Mouse (Mus musculus): Measurements from ENCODE around the gene Irf3. TPM values are rescaled to one million over a fixed set of nuclear protein-coding genes. Genes with fewer than 3 reads are reported as not detected.
A peak's percentile ranks its signal among the peaks of the same experiment; 100 is the strongest.

The Irf3 gene
- polyA plus RNA-seq, 1 experiment from 2014 or later, result 62.6 TPM

DNA sequence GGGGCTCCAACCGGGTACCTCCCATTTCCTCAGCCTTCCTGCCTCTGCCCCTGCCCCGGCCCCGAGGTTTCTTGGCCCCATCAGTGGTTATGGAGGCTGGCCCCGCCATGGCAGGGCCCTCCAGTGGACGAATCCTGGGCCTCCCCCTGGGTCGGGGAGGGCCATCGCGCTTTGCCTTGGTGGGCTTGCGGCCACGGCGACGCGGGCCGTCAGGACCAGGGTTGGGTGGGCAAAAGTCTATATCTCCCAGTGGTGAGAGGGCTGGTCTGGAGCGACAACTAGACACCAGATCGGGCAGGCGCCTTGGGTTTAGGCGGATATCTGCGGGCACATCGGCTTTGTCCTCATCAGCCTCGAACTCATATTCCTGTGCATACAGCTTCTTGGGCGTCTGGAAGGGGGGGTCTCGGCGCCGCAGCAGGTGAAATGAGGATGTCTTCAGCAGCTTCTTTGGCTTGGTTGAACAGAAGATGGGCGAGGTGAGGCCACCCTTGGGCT lies 49.5 kb downstream of the Irf3 start:
- Histone ChIP-seq H3K27ac (replicated peaks) (no peak overlapping the region), H3K9ac (replicated peaks) (no peak overlapping the region), H3K4me2 (replicated peaks) (no peak overlapping the region), H3K27me3 (no peaks in the 10 kb centered on the region), H3K9me3 (no peaks in the 10 kb centered on the region), H3K4me3 (no peak overlapping the region), H3K36me3 (peaks cover 84% of the 10 kb centered on the region), H3K4me1 (peaks cover 19% of the 10 kb centered on the region)
- WGBS, result 97% methylated on average over 26 of the region's 26 CpGs
- no peak for ATAC-seq (replicated peaks)

DNA sequence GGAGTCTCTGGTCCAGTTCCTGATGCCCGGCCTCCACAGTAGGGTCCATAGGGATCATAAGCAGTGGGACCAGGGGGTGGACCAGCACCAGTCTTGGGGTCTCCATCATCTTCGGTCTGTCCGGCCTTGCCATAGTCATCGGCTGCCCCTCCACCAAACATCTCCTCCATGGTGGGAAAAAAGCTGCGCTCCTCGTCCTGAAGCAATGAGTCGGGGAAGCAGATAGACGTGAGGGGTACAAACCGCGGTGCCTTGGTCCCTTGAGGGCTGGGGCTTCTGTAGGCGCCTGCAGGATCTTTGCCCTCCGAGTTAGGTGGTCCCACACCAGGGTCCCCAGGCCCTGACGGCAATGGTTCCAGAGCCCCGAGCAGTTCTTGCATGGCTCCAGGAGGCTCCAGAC lies 50.0 kb downstream of the Irf3 start:
- H3K4me2 ChIP-seq (replicated peaks), result no peak overlapping the region
- H3K4me3 ChIP-seq, result no peak overlapping the region
- H3K4me1 ChIP-seq, result peaks cover 22% of the 10 kb centered on the region
- WGBS, result 96% methylated on average over 14 of the region's 14 CpGs
- H3K27ac ChIP-seq (replicated peaks), result no peak overlapping the region
- no peak for ATAC-seq (replicated peaks)
- no peaks in the 10 kb centered on the region for H3K9me3 ChIP-seq
- H3K9ac ChIP-seq (replicated peaks), result no peak overlapping the region
- peaks cover 78% of the 10 kb centered on the region for H3K36me3 ChIP-seq
- no peaks in the 10 kb centered on the region for H3K27me3 ChIP-seq

DNA sequence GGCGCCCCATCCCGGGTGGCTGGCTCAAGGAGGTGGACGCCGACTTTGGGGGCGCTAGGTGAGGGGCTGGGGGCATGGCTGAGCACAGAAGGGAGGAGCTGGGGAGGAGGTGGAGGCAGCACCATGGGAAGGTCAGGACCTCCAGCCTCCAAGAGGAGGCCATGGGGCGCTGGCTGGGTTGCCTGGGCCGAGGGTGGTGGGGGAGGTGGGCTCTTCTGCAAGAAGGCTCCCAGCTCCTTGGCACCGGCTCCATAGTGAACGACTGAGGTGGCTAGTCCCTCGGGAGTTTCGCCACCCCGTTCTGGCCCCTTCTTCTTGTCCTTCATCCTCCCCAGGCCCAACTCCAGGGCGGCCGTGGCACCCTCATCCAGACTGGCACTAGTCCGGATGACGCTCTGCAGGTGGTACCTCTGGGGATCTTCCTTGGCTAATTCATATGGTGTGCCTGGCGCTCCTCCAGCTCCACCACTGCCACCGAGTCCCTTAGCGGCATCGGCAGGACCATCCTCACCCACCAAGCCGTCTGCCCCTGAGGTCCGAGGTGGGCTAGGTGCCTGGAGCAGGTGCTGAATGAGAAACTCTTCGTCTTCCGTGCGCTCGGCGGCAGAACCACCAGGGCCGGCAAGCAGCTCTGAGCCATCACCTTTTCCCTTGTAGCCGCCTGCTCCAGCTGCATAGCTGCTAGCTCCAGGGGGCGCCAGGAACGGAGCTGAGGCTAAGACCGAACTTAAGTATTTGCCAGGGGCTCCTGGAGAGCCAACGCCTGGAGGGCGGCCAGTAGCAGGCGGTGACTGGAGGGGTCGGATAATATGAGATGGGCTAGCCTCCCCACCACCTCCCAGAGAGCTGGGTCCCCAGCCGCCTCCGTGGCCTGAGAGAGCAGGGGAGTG lies 50.8 kb downstream of the Irf3 start:
- WGBS, result 92% methylated on average over 38 of the region's 38 CpGs
- no peak for ATAC-seq (replicated peaks)
- H3K9me3 ChIP-seq, result no peaks in the 10 kb centered on the region
- peaks cover 22% of the 10 kb centered on the region for H3K4me1 ChIP-seq
- no peak overlapping the region for H3K9ac ChIP-seq (replicated peaks)
- H3K27ac ChIP-seq (replicated peaks), result no peak overlapping the region
- no peak overlapping the region for H3K4me2 ChIP-seq (replicated peaks)
- no peaks in the 10 kb centered on the region for H3K27me3 ChIP-seq
- peaks cover 71% of the 10 kb centered on the region for H3K36me3 ChIP-seq
- no peak overlapping the region for H3K4me3 ChIP-seq

DNA sequence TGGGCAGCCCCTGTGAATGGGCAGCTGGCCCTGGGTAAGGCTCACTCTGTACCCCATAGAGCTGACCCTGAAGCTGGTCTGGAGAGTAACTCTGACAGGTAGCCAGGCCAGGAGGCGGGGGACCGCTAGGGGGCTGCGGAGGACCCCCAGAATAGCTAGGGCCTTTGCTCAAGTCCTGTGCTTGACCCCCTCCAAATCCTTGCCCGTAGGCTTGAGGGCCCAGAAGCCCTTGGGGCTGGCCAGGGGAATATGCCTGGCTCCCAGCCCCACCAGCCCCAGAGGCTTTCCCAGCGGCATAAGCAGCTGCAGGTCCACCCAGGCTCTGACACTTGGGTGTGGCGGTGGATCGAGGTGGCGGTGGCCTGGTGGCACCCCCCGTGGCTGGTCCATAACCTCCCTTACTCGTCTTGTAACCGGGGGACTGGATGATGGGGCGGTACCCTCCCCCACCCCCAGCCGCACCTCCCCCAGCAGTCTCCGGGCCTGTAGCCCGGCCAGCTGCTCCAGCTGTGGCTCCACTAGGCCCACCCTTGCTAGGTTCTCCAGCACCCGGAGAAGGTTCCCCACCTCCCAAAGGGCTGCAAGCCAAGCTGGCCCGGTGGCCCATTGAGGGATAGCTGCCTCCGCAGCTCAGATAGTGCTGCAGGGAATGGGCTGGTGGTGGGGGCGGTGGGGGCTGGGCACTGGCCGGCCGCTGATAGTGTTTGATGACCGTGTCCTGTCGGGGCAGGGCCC lies 51.6 kb downstream of the Irf3 start:
- whole genome bisulfite sequencing, result 92% methylated on average over 23 of the region's 23 CpGs
- ATAC-seq (replicated peaks), result no peak
- Histone ChIP-seq H3K27ac (replicated peaks) (no peak overlapping the region), H3K9me3 (no peaks in the 10 kb centered on the region), H3K4me3 (no peak overlapping the region), H3K4me1 (peaks cover 27% of the 10 kb centered on the region), H3K27me3 (no peaks in the 10 kb centered on the region), H3K9ac (replicated peaks) (no peak overlapping the region), H3K4me2 (replicated peaks) (no peak overlapping the region), H3K36me3 (peaks cover 62% of the 10 kb centered on the region)

DNA sequence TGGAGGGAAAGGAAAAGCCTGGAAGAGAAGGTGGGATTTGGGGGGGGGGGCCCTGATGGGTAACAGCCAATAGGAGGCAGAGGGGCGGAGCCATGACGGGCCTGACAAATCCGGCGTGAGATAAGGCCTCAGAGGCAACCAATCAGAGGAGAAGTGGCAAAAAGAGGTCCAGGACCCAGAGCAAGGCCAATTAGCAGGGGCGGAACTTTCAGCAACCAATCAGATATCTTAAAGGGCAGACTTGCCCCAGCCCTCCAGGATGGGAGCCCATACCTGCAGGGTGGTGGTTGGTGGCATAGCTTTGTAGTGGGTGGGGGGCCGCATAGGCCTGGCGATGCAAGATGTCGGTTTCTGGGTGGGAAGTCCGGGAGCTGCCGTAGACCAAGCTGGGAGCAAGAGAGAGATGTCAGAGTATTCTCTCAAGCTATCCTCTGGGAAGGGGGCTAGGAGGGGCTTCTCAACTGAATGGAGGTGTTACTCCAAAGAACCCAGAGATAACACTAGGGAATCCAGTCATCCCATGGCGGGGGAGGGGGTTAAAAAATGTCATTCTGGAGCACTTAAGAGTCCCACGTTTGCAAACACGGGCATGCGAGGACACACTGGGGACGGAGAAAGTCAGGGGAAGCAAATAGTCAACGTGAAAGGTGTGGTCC lies 53.6 kb downstream of the Irf3 start:
- peak overlapping the region; percentile 86 for H3K4me3 ChIP-seq
- peak overlapping the region; percentile 100 for H3K27ac ChIP-seq (replicated peaks)
- H3K9ac ChIP-seq (replicated peaks), result peak overlapping the region; percentile 92
- H3K36me3 ChIP-seq, result peaks cover 43% of the 10 kb centered on the region
- no peaks in the 10 kb centered on the region for H3K27me3 ChIP-seq
- ATAC-seq (replicated peaks), result peak; percentile 51
- 2% methylated on average over 16 of the region's 16 CpGs for WGBS
- peaks cover 30% of the 10 kb centered on the region for H3K4me1 ChIP-seq
- H3K4me2 ChIP-seq (replicated peaks), result peak overlapping the region; percentile 94
- no peaks in the 10 kb centered on the region for H3K9me3 ChIP-seq

DNA sequence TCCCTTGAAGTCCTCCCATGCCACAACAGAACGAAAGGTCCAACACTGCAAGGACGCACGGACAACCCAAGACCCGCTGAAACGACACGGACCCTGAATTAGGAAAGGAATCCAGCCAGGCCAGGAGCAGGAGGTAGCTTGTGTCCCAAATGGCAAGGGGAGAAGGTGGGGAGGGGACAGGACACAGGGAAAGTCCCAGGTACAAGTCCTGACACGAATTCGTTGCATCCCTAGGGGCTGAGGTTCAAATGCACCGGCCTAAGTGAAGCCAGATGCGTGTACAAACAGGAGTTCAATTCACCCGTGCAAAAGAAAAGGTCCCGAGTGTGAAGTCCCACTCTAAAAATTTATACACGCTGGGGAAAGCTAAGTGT lies 54.1 kb downstream of the Irf3 start:
- Histone ChIP-seq H3K36me3 (peaks cover 38% of the 10 kb centered on the region), H3K9me3 (no peaks in the 10 kb centered on the region), H3K9ac (replicated peaks) (peak overlapping the region; percentile 92), H3K27ac (replicated peaks) (peak overlapping the region; percentile 100), H3K4me2 (replicated peaks) (peak overlapping the region; percentile 94), H3K4me1 (peaks cover 30% of the 10 kb centered on the region), H3K4me3 (peak overlapping the region; percentile 86), H3K27me3 (no peaks in the 10 kb centered on the region)
- ATAC-seq (replicated peaks), result no peak
- WGBS, result 1% methylated on average over 13 of the region's 13 CpGs

Small RNAs within 50 kb of the gene (microRNA-seq; reads per million reads assigned to microRNA genes)
- gene Mir7054, result 2.0 reads per million

Other genes with a start within 250 kb of the Irf3 start
- gene Vrk3, start 249.2 kb upstream of the Irf3 start, polyA plus RNA-seq (2015; fragmentation: Nextera tagmentation; extraction: Ambion mirVana), result 36.2 and 37.2 TPM in 2 replicates
- 1.1 and 1.2 TPM in 2 replicates for gene Zfp473, start 246.6 kb upstream of the Irf3 start, polyA plus RNA-seq (2015; fragmentation: Nextera tagmentation; extraction: Ambion mirVana)
- gene Nup62, start 181.6 kb upstream of the Irf3 start, polyA plus RNA-seq (2015; fragmentation: Nextera tagmentation; extraction: Ambion mirVana), result 52.3 and 56.0 TPM in 2 replicates
- gene Il4i1, start 181.3 kb upstream of the Irf3 start, polyA plus RNA-seq (2015; fragmentation: Nextera tagmentation; extraction: Ambion mirVana), result 1.8 and 2.3 TPM in 2 replicates
- 4.6 and 5.0 TPM in 2 replicates for gene Atf5, start 181.0 kb upstream of the Irf3 start, polyA plus RNA-seq (2015; fragmentation: Nextera tagmentation; extraction: Ambion mirVana)
- gene Akt1s1, start 148.7 kb upstream of the Irf3 start, polyA plus RNA-seq (2015; fragmentation: Nextera tagmentation; extraction: Ambion mirVana), result 118 and 120 TPM in 2 replicates
- gene Tbc1d17, start 148.6 kb upstream of the Irf3 start, polyA plus RNA-seq (2015; fragmentation: Nextera tagmentation; extraction: Ambion mirVana), result 119 and 120 TPM in 2 replicates
- 32.1 and 35.3 TPM in 2 replicates for gene Pnkp, start 140.5 kb upstream of the Irf3 start, polyA plus RNA-seq (2015; fragmentation: Nextera tagmentation; extraction: Ambion mirVana)
- gene Ptov1, start 127.9 kb upstream of the Irf3 start, polyA plus RNA-seq (2015; fragmentation: Nextera tagmentation; extraction: Ambion mirVana), result 583 and 618 TPM in 2 replicates
- gene Med25, start 104.9 kb upstream of the Irf3 start, polyA plus RNA-seq (2015; fragmentation: Nextera tagmentation; extraction: Ambion mirVana), result 164 and 166 TPM in 2 replicates
- 20.6 and 22.1 TPM in 2 replicates for gene Fuz, start 101.6 kb upstream of the Irf3 start, polyA plus RNA-seq (2015; fragmentation: Nextera tagmentation; extraction: Ambion mirVana)
- gene Ap2a1, start 68.2 kb upstream of the Irf3 start, polyA plus RNA-seq (2015; fragmentation: Nextera tagmentation; extraction: Ambion mirVana), result 105 and 107 TPM in 2 replicates
- gene Tsks, start 54.4 kb upstream of the Irf3 start, polyA plus RNA-seq (2015; fragmentation: Nextera tagmentation; extraction: Ambion mirVana), result not detected in 2 replicates
- 48.2 and 51.6 TPM in 2 replicates for gene Cpt1c, start 22.8 kb upstream of the Irf3 start, polyA plus RNA-seq (2015; fragmentation: Nextera tagmentation; extraction: Ambion mirVana)
- 703 and 728 TPM in 2 replicates for gene Prmt1, start 11.1 kb upstream of the Irf3 start, polyA plus RNA-seq (2015; fragmentation: Nextera tagmentation; extraction: Ambion mirVana)
- gene Bcl2l12, start 1.1 kb downstream of the Irf3 start, polyA plus RNA-seq (2015; fragmentation: Nextera tagmentation; extraction: Ambion mirVana), result 19.2 and 21.8 TPM in 2 replicates
- gene Scaf1, start 18.7 kb downstream of the Irf3 start, polyA plus RNA-seq (2015; fragmentation: Nextera tagmentation; extraction: Ambion mirVana), result 42.8 and 47.1 TPM in 2 replicates
- 10.4 and 11.5 TPM in 2 replicates for gene Rras, start 20.3 kb downstream of the Irf3 start, polyA plus RNA-seq (2015; fragmentation: Nextera tagmentation; extraction: Ambion mirVana)
- 16.0 and 16.1 TPM in 2 replicates for gene Prr12, start 55.2 kb downstream of the Irf3 start, polyA plus RNA-seq (2015; fragmentation: Nextera tagmentation; extraction: Ambion mirVana)
- 62.4 and 63.9 TPM in 2 replicates for gene Nosip, start 64.8 kb downstream of the Irf3 start, polyA plus RNA-seq (2015; fragmentation: Nextera tagmentation; extraction: Ambion mirVana)
- gene Prrg2, start 65.0 kb downstream of the Irf3 start, polyA plus RNA-seq (2015; fragmentation: Nextera tagmentation; extraction: Ambion mirVana), result 12.6 and 15.3 TPM in 2 replicates
- 49.6 and 54.4 TPM in 2 replicates for gene Rcn3, start 94.6 kb downstream of the Irf3 start, polyA plus RNA-seq (2015; fragmentation: Nextera tagmentation; extraction: Ambion mirVana)
- 16.6 and 17.8 TPM in 2 replicates for gene Fcgrt, start 106.2 kb downstream of the Irf3 start, polyA plus RNA-seq (2015; fragmentation: Nextera tagmentation; extraction: Ambion mirVana)
- 982 and 1,055 TPM in 2 replicates for gene Rps11, start 126.8 kb downstream of the Irf3 start, polyA plus RNA-seq (2015; fragmentation: Nextera tagmentation; extraction: Ambion mirVana)
- gene Rpl13a, start 131.1 kb downstream of the Irf3 start, polyA plus RNA-seq (2015; fragmentation: Nextera tagmentation; extraction: Ambion mirVana), result 890 and 969 TPM in 2 replicates
- gene Gm45713, start 138.6 kb downstream of the Irf3 start, polyA plus RNA-seq (2015; fragmentation: Nextera tagmentation; extraction: Ambion mirVana), result 0.15 TPM in 1 of 2 replicates, not detected in the other
- gene Flt3l, start 138.8 kb downstream of the Irf3 start, polyA plus RNA-seq (2015; fragmentation: Nextera tagmentation; extraction: Ambion mirVana), result 1.6 and 2.1 TPM in 2 replicates
- gene Pih1d1, start 156.7 kb downstream of the Irf3 start, polyA plus RNA-seq (2015; fragmentation: Nextera tagmentation; extraction: Ambion mirVana), result 96.0 and 96.9 TPM in 2 replicates
- gene Aldh16a1, start 156.9 kb downstream of the Irf3 start, polyA plus RNA-seq (2015; fragmentation: Nextera tagmentation; extraction: Ambion mirVana), result 25.6 and 30.8 TPM in 2 replicates
- gene Slc17a7, start 166.3 kb downstream of the Irf3 start, polyA plus RNA-seq (2015; fragmentation: Nextera tagmentation; extraction: Ambion mirVana), result 20.1 and 24.0 TPM in 2 replicates
- gene Gfy, start 181.9 kb downstream of the Irf3 start, polyA plus RNA-seq (2015; fragmentation: Nextera tagmentation; extraction: Ambion mirVana), result not detected in 2 replicates
- not detected in 2 replicates for gene Pth2, start 183.3 kb downstream of the Irf3 start, polyA plus RNA-seq (2015; fragmentation: Nextera tagmentation; extraction: Ambion mirVana)
- gene Ccdc155, start 207.2 kb downstream of the Irf3 start, polyA plus RNA-seq (2015; fragmentation: Nextera tagmentation; extraction: Ambion mirVana), result 0.74 and 0.75 TPM in 2 replicates
- 1.4 and 2.0 TPM in 2 replicates for gene Dkkl1, start 214.5 kb downstream of the Irf3 start, polyA plus RNA-seq (2015; fragmentation: Nextera tagmentation; extraction: Ambion mirVana)
- gene Tead2, start 218.1 kb downstream of the Irf3 start, polyA plus RNA-seq (2015; fragmentation: Nextera tagmentation; extraction: Ambion mirVana), result 92.8 and 106 TPM in 2 replicates
- gene Cd37, start 241.5 kb downstream of the Irf3 start, polyA plus RNA-seq (2015; fragmentation: Nextera tagmentation; extraction: Ambion mirVana), result 1.3 and 1.6 TPM in 2 replicates
- gene Slc6a16, start 243.4 kb downstream of the Irf3 start, polyA plus RNA-seq (2015; fragmentation: Nextera tagmentation; extraction: Ambion mirVana), result 0.17 and 0.20 TPM in 2 replicates

Measured in forebrain, embryonic 15.5 days (tissue).